Mouse (Mus musculus) forebrain, embryonic 10.5 days (tissue): ENCODE data around the gene Fstl5. TPM values are rescaled to one million over a fixed set of nuclear protein-coding genes. Genes with fewer than 3 reads are reported as not detected.
"Not testable (repeated sequence)": the region's sequence is repeated elsewhere in the genome, so short reads cannot be mapped to it uniquely, and the experiment has no call there.

Source experiments
- DNase-seq: peaks from one replicate; pipeline ENCODE4 v3.0.0-alpha.2; 2017; ENCODE audit warnings: low spot score; ENCODE audit errors: extremely low spot score
- H3K27ac ChIP-seq: fragments of 300-500 bp; sonication (generic); 2 replicates; pipeline ENCODE4 v1.5.1; 2016; ENCODE audit warnings: mild to moderate bottlenecking
- H3K27me3 ChIP-seq: fragments of 300-500 bp; sonication (generic); 2 replicates; pipeline ENCODE4 v1.6.1; 2016; ENCODE audit warnings: mild to moderate bottlenecking; ENCODE audit not compliant: poor library complexity, severe bottlenecking
- H3K36me3 ChIP-seq: fragments of 300-500 bp; sonication (generic); replicated peaks from 2 replicates; pipeline ENCODE4 v1.6.1; 2016; ENCODE audit warnings: mild to moderate bottlenecking, moderate library complexity
- H3K4me1 ChIP-seq: fragments of 300-500 bp; sonication (generic); 2 replicates; pipeline ENCODE4 v1.6.1; 2016
- H3K4me3 ChIP-seq: fragments of 300-500 bp; sonication (generic); 2 replicates; pipeline ENCODE4 v1.5.1; 2016; ENCODE audit warnings: mild to moderate bottlenecking, moderate library complexity
- H3K9me3 ChIP-seq: fragments of 300-500 bp; sonication (generic); 2 replicates; pipeline ENCODE4 v1.6.1; 2016; ENCODE audit warnings: mild to moderate bottlenecking, moderate library complexity
- WGBS: fragments of 180-500 bp; shearing (Covaris S2); methylation state at CpG from one replicate; pipeline ENCODE4 v1.1.7; 2016; 5-methylcytosine and 5-hydroxymethylcytosine counted together
- polyA plus RNA-seq: library from polyadenylated mRNA; unstranded; fragments of >200 nt; fragmentation: Nextera tagmentation; extraction: Ambion mirVana; gene quantifications from 2 replicates; pipeline ENCODE4 v1.2.1, GENCODE M21; 2016

Fstl5 gene
- polyA plus RNA-seq, 1 experiment from 2014 or later = 2.4 TPM

- Histone ChIP-seq H3K36me3 (no peaks in the 10 kb centered on the region), H3K9me3 (peaks cover 7% of the 10 kb centered on the region; the same call in 1 of the 2 replicates), H3K4me3 (no peak overlapping the region), H3K4me1 (no peaks in the 10 kb centered on the region), H3K27me3 (no peaks in the 10 kb centered on the region), H3K27ac (no peak overlapping the region)
- WGBS = 95% methylated on average over 3 of the region's 3 CpGs
- DNase-seq = no peak
Measured at GRCm38 (mm10) chr3:76316991-76317390, 242.9 kb downstream of the Fstl5 start.

- Histone ChIP-seq H3K4me3 (no peak overlapping the region), H3K4me1 (no peaks in the 10 kb centered on the region), H3K36me3 (no peaks in the 10 kb centered on the region), H3K9me3 (peaks cover 7% of the 10 kb centered on the region; the same call in 1 of the 2 replicates), H3K27me3 (no peaks in the 10 kb centered on the region), H3K27ac (no peak overlapping the region)
- WGBS = 93% methylated on average over 4 of the region's 4 CpGs
- DNase-seq = no peak
Measured at GRCm38 (mm10) chr3:76319531-76319930, 245.5 kb downstream of the Fstl5 start.

GRCm38 (mm10) chr3:76322431-76322830 lies 248.4 kb downstream of the Fstl5 start:
- DNase-seq = no peak
- H3K9me3 ChIP-seq = peaks cover 7% of the 10 kb centered on the region; the same call in 1 of the 2 replicates
- H3K4me1 ChIP-seq = no peaks in the 10 kb centered on the region
- WGBS = 84% methylated on average over 1 of the region's 1 CpGs
- H3K27me3 ChIP-seq = no peaks in the 10 kb centered on the region
- H3K4me3 ChIP-seq = no peak overlapping the region
- no peak overlapping the region for H3K27ac ChIP-seq
- H3K36me3 ChIP-seq = no peaks in the 10 kb centered on the region

GRCm38 (mm10) chr3:76336922-76337321 lies 262.9 kb downstream of the Fstl5 start:
- no peak for DNase-seq
- Histone ChIP-seq H3K4me1 (no peaks in the 10 kb centered on the region), H3K36me3 (no peaks in the 10 kb centered on the region), H3K27me3 (no peaks in the 10 kb centered on the region), H3K4me3 (no peak overlapping the region), H3K9me3 (no peaks in the 10 kb centered on the region), H3K27ac (no peak overlapping the region)
- 84% methylated on average over 4 of the region's 4 CpGs for WGBS

GRCm38 (mm10) chr3:76367000-76367399 lies 292.9 kb downstream of the Fstl5 start:
- Histone ChIP-seq H3K27ac (no peak overlapping the region), H3K36me3 (no peaks in the 10 kb centered on the region), H3K4me3 (no peak overlapping the region), H3K9me3 (no peaks in the 10 kb centered on the region), H3K27me3 (no peaks in the 10 kb centered on the region), H3K4me1 (no peaks in the 10 kb centered on the region)
- no peak for DNase-seq

GRCm38 (mm10) chr3:76369910-76370309 lies 295.8 kb downstream of the Fstl5 start:
- no peaks in the 10 kb centered on the region for H3K9me3 ChIP-seq
- no peak for DNase-seq
- no peaks in the 10 kb centered on the region for H3K27me3 ChIP-seq
- no peaks in the 10 kb centered on the region for H3K4me1 ChIP-seq
- no peak overlapping the region for H3K4me3 ChIP-seq
- WGBS = 96% methylated on average over 4 of the region's 4 CpGs
- H3K36me3 ChIP-seq = no peaks in the 10 kb centered on the region
- H3K27ac ChIP-seq = no peak overlapping the region

GRCm38 (mm10) chr3:76428775-76429372 lies 354.8 kb downstream of the Fstl5 start:
- Histone ChIP-seq H3K4me1 (no peaks in the 10 kb centered on the region), H3K27ac (no peak overlapping the region), H3K9me3 (no peaks in the 10 kb centered on the region), H3K27me3 (no peaks in the 10 kb centered on the region), H3K36me3 (no peaks in the 10 kb centered on the region), H3K4me3 (no peak overlapping the region)
- WGBS = 90% methylated on average over 6 of the region's 6 CpGs
- no peak for DNase-seq

- Histone ChIP-seq H3K4me1 (no peaks in the 10 kb centered on the region), H3K4me3 (no peak overlapping the region), H3K9me3 (no peaks in the 10 kb centered on the region), H3K27ac (no peak overlapping the region), H3K36me3 (no peaks in the 10 kb centered on the region), H3K27me3 (no peaks in the 10 kb centered on the region)
- no peak for DNase-seq
Measured at GRCm38 (mm10) chr3:76467229-76467874, 393.3 kb downstream of the Fstl5 start.

- Histone ChIP-seq H3K27ac (no peak overlapping the region), H3K9me3 (no peaks in the 10 kb centered on the region), H3K4me3 (no peak overlapping the region), H3K27me3 (no peaks in the 10 kb centered on the region), H3K36me3 (no peaks in the 10 kb centered on the region), H3K4me1 (no peaks in the 10 kb centered on the region)
- WGBS = 79% methylated on average over 1 of the region's 1 CpGs
- DNase-seq = no peak
Measured at GRCm38 (mm10) chr3:76468147-76468546, 394.1 kb downstream of the Fstl5 start.

GRCm38 (mm10) chr3:76507891-76508290 lies 433.8 kb downstream of the Fstl5 start:
- WGBS = 92% methylated on average over 3 of the region's 3 CpGs
- H3K27ac ChIP-seq, DNase-seq, H3K36me3 ChIP-seq, H3K4me3 ChIP-seq, H3K4me1 ChIP-seq, H3K9me3 ChIP-seq, H3K27me3 ChIP-seq: not testable (repeated sequence)

GRCm38 (mm10) chr3:76508811-76509210 lies 434.7 kb downstream of the Fstl5 start:
- Histone ChIP-seq H3K27me3 (no peaks in the 10 kb centered on the region), H3K36me3 (no peaks in the 10 kb centered on the region), H3K9me3 (peaks cover 5% of the 10 kb centered on the region; the same call in 1 of the 2 replicates), H3K4me1 (no peaks in the 10 kb centered on the region), H3K4me3 (no peak overlapping the region), H3K27ac (no peak overlapping the region)
- DNase-seq = no peak
- 95% methylated on average over 14 of the region's 14 CpGs for WGBS

GRCm38 (mm10) chr3:76567346-76567745 lies 493.3 kb downstream of the Fstl5 start:
- H3K27ac ChIP-seq = no peak overlapping the region
- H3K4me1 ChIP-seq = no peaks in the 10 kb centered on the region
- H3K4me3 ChIP-seq = no peak overlapping the region
- no peaks in the 10 kb centered on the region for H3K27me3 ChIP-seq
- H3K9me3 ChIP-seq = no peaks in the 10 kb centered on the region
- no peak for DNase-seq
- no peaks in the 10 kb centered on the region for H3K36me3 ChIP-seq

GRCm38 (mm10) chr3:76572478-76572877 lies 498.4 kb downstream of the Fstl5 start:
- H3K9me3 ChIP-seq = no peaks in the 10 kb centered on the region
- DNase-seq = no peak

More at GRCm38 (mm10) chr3:76572478-76572877, 498.4 kb downstream of the Fstl5 start:
- Histone ChIP-seq H3K36me3 (no peaks in the 10 kb centered on the region), H3K4me1 (no peaks in the 10 kb centered on the region), H3K4me3 (no peak overlapping the region), H3K27ac (no peak overlapping the region), H3K27me3 (no peaks in the 10 kb centered on the region)
- 81% methylated on average over 3 of the region's 3 CpGs for WGBS
